Mouse (Mus musculus) yolk sac, embryonic 10.5 days (tissue): ENCODE measurements around the gene Snx22.

Experiments
- DNase-seq: peaks from one replicate; pipeline ENCODE4 v3.0.0-alpha.2; 2017; ENCODE audit warnings: low spot score

Gene Snx22

GRCm38 (mm10) chr9:66068971-66069391 lies 538 bp downstream of the Snx22 start:
- DNase-seq: no peak

GRCm38 (mm10) chr9:66068056-66068455 lies 1.5 kb downstream of the Snx22 start:
- no peak for DNase-seq

GRCm38 (mm10) chr9:66067542-66067941 lies 2.0 kb downstream of the Snx22 start:
- DNase-seq: peak; percentile 46

- DNase-seq: no peak
Observed at GRCm38 (mm10) chr9:66066791-66067190, 2.7 kb downstream of the Snx22 start.

- DNase-seq: no peak
Observed at GRCm38 (mm10) chr9:66064316-66064715, 5.2 kb downstream of the Snx22 start.

- DNase-seq: no peak
Observed at GRCm38 (mm10) chr9:66063446-66063845, 6.1 kb downstream of the Snx22 start.

- DNase-seq: no peak
Observed at GRCm38 (mm10) chr9:66061656-66062055, 7.9 kb downstream of the Snx22 start.

GRCm38 (mm10) chr9:66060986-66061385 lies 8.5 kb downstream of the Snx22 start:
- DNase-seq: no peak

- no peak for DNase-seq
Observed at GRCm38 (mm10) chr9:66060308-66060647, 9.2 kb downstream of the Snx22 start.

- DNase-seq: peak; percentile 97
Observed at GRCm38 (mm10) chr9:66059583-66060307, 9.8 kb downstream of the Snx22 start, which contains the start of gene Ppib. Gene Ppib, plus strand, starts transcription at chr9:66060222.

- DNase-seq: no peak
Observed at GRCm38 (mm10) chr9:66053620-66054019, 15.9 kb downstream of the Snx22 start.

- DNase-seq: no peak
Observed at GRCm38 (mm10) chr9:66052731-66053130, 16.8 kb downstream of the Snx22 start.

GRCm38 (mm10) chr9:66051493-66051892 lies 18.0 kb downstream of the Snx22 start:
- no peak for DNase-seq

GRCm38 (mm10) chr9:66049931-66050601 lies 19.5 kb downstream of the Snx22 start:
- no peak for DNase-seq

- DNase-seq: no peak
Observed at GRCm38 (mm10) chr9:66043241-66043640, 26.3 kb downstream of the Snx22 start.

GRCm38 (mm10) chr9:66042331-66042730 lies 27.2 kb downstream of the Snx22 start:
- DNase-seq: no peak

GRCm38 (mm10) chr9:66040801-66041200 lies 28.7 kb downstream of the Snx22 start:
- no peak for DNase-seq

- DNase-seq: no peak
Observed at GRCm38 (mm10) chr9:66039290-66039689, 30.2 kb downstream of the Snx22 start.

- no peak for DNase-seq
Observed at GRCm38 (mm10) chr9:66038581-66038980, 30.9 kb downstream of the Snx22 start.

GRCm38 (mm10) chr9:66038082-66038481 lies 31.4 kb downstream of the Snx22 start:
- DNase-seq: no peak

GRCm38 (mm10) chr9:66020601-66021000 lies 48.9 kb downstream of the Snx22 start:
- DNase-seq: no peak
